Mouse (Mus musculus): ENCODE data around the gene Gm17428.

DNA sequence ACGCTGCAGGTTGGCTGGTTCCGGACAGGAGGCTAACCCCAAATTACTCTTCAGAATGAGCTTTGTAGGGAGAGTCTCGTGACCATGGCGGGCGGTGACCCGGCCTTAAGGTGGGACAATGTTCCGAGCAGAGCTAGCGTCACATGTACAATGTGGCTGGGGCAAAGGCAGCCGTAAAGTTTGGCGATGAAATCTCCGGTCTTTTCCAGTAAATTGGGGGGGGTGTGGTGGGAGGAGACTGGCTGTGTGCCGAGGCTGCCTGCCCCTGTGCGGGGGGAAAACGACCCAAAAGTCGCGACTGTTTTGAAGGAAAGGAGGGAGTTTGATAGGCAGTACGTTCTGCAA is 39.0 kb downstream of the Gm17428 start:
- no peak for TF ChIP-seq POLR2A (IDR thresholded peaks at IDR 0.05; ENCODE audit: low read depth, low read length)
- no peak for TF ChIP-seq CTCF (IDR thresholded peaks at IDR 0.05; ENCODE audit: borderline replicate concordance, insufficient read depth, low read length)

Measured in embryonic fibroblast, embryonic 13.5 days (primary cell).